Mouse (Mus musculus) midbrain, embryonic 16.5 days (tissue): ENCODE measurements around the gene Pnpla5. TPM values are rescaled to one million over a fixed set of nuclear protein-coding genes. Genes with fewer than 3 reads are reported as not detected.
"Not testable (repeated sequence)": the region's sequence is repeated elsewhere in the genome, so short reads cannot be mapped to it uniquely, and the experiment has no call there.

Source experiments
- ATAC-seq: fragments of 200-750 bp; cut with Nextera tagmentation; 2 replicates; pipeline ENCODE4 v1.8.0; 2017; ENCODE audit warnings: moderate TSS enrichment
- H3K27ac ChIP-seq: fragments of 300-500 bp; sonication (generic); 2 replicates; pipeline ENCODE4 v1.5.1; 2014; ENCODE audit warnings: mild to moderate bottlenecking, low read length, mixed read lengths
- H3K27me3 ChIP-seq: fragments of 300-500 bp; sonication (generic); 2 replicates; pipeline ENCODE4 v1.6.1; 2014; ENCODE audit warnings: low read depth, low read length, mixed read lengths; ENCODE audit not compliant: control insufficient read depth, insufficient read depth
- H3K36me3 ChIP-seq: fragments of 300-500 bp; sonication (generic); 2 replicates; pipeline ENCODE4 v1.6.1; 2014; ENCODE audit warnings: mild to moderate bottlenecking, low read length, moderate library complexity, mixed read lengths; ENCODE audit not compliant: control insufficient read depth, insufficient read depth
- H3K4me1 ChIP-seq: fragments of 300-500 bp; sonication (generic); 2 replicates; pipeline ENCODE4 v1.6.1; 2014; ENCODE audit warnings: mild to moderate bottlenecking, low read length, mixed read lengths; ENCODE audit not compliant: control insufficient read depth, insufficient read depth
- H3K4me2 ChIP-seq: fragments of 300-500 bp; sonication (generic); 2 replicates; pipeline ENCODE4 v1.6.1; 2014; ENCODE audit warnings: mild to moderate bottlenecking, low read length, mixed read lengths
- H3K4me3 ChIP-seq: fragments of 300-500 bp; sonication (generic); 2 replicates; pipeline ENCODE4 v1.5.1; 2014; ENCODE audit warnings: low read depth, mild to moderate bottlenecking, low read length, moderate library complexity, mixed read lengths
- H3K9ac ChIP-seq: fragments of 300-500 bp; sonication (generic); 2 replicates; pipeline ENCODE4 v1.6.1; 2014; ENCODE audit warnings: low read depth, low read length, mixed read lengths
- H3K9me3 ChIP-seq: fragments of 300-500 bp; sonication (generic); replicated peaks from 2 replicates; pipeline ENCODE4 v1.6.1; 2014; ENCODE audit warnings: mild to moderate bottlenecking, low read length, mixed read lengths; ENCODE audit not compliant: control insufficient read depth, poor library complexity, severe bottlenecking
- WGBS: fragments of 180-500 bp; shearing (Covaris S2); extraction: QIAGEN DNeasy Blood & Tissue Kit; methylation state at CpG from one replicate; pipeline ENCODE4 v1.1.7; 2014; 5-methylcytosine and 5-hydroxymethylcytosine counted together
- polyA plus RNA-seq: library from polyadenylated mRNA; unstranded; fragments of >200 nt; fragmentation: Nextera tagmentation; extraction: Ambion mirVana; gene quantifications from 2 replicates; pipeline ENCODE4 v1.2.1, GENCODE M21; 2015

Gene Pnpla5
- not detected in 2 replicates for polyA plus RNA-seq

DNA sequence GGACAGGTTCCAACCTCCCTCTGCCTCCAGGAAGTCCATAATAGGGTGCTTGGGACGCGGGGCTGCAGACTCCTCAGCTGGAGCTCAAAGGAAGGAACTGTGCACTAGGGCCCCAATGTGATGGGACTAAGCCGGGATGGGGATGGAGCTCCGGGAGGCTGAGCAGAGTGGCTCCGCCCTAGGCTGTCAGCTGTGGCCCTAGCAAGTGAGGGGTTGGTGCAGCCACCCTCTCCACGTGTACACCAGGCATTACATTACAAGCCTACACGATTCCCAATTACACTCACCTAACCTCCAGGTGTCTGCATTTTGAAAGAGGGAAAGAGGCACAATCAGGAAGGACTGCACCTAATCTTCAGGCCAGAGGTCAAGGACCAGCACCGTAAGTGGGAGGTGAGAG, at the start of gene Pnpla5:
Gene Pnpla5, minus strand, starts transcription at position 101 of the 400 bp plus-strand sequence.
- WGBS: 63% methylated on average over 8 of the region's 8 CpGs
- ATAC-seq: no peak
- H3K4me1 ChIP-seq: no peaks in the 10 kb centered on the region

DNA sequence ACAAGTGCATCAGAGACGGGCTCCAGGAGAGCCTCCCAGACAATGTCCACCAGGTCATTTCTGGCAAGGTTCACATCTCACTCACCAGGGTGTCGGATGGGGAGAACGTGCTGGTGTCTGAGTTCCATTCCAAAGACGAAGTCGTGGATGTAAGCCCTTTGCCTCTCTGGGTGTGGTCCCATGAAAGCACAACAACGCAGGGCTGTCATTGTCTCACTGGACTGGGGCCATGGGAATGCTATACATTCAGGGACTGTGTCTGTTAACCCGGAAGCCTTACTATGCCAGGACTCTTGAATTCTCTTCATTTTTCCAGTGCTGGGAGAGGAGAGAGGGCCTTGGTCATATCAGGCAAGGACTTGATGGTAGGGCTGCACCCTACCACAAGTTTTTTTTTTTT, 48.2 kb upstream of the Pnpla5 start:
- no peak overlapping the region for H3K27ac ChIP-seq
- peaks cover 24% of the 10 kb centered on the region for H3K4me1 ChIP-seq
- H3K4me3 ChIP-seq: no peak overlapping the region
- WGBS: 84% methylated on average over 7 of the region's 7 CpGs
- no peaks in the 10 kb centered on the region for H3K9me3 ChIP-seq
- H3K36me3 ChIP-seq: no peaks in the 10 kb centered on the region
- ATAC-seq: no peak
- no peak overlapping the region for H3K9ac ChIP-seq
- no peak overlapping the region for H3K4me2 ChIP-seq
- H3K27me3 ChIP-seq: no peaks in the 10 kb centered on the region

More for the DNA sequence above, at the start of gene Pnpla5:
- Histone ChIP-seq H3K4me2 (no peak within 1 kb of the TSS), H3K9me3 (no peaks in the 10 kb centered on the region), H3K36me3 (no peaks in the 10 kb centered on the region), H3K9ac (no peak within 1 kb of the TSS), H3K27ac (no peak within 1 kb of the TSS), H3K4me3 (no peak within 1 kb of the TSS), H3K27me3 (no peaks in the 10 kb centered on the region)

DNA sequence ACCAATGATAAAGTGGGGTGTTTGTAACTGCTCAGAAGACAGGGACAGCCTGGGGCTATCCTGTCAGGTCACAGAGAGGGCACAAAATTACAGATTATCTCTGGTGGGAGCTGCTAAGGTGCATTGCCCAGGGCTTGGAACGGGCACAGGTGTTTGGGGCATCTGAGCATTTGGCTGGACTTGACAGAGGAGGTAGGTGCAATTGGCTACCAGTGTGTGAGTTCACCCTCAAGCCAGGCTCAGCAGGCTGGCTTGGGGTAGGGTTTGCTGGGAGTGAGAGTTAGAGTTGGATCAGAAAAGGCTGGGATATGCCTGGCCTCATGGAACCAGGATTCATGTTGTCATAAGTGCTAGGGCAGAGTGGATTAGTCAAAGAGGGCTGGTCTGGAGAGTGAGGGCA, 46.5 kb upstream of the Pnpla5 start:
- Histone ChIP-seq H3K9me3 (no peaks in the 10 kb centered on the region), H3K4me1 (peaks cover 24% of the 10 kb centered on the region), H3K4me2 (peak overlapping the region; percentile 95; the same call in 1 of the 2 replicates), H3K27me3 (no peaks in the 10 kb centered on the region), H3K36me3 (no peaks in the 10 kb centered on the region), H3K4me3 (no peak overlapping the region), H3K27ac (no peak overlapping the region), H3K9ac (no peak overlapping the region)
- no peak for ATAC-seq
- 64% methylated on average over 1 of the region's 1 CpGs for WGBS

DNA sequence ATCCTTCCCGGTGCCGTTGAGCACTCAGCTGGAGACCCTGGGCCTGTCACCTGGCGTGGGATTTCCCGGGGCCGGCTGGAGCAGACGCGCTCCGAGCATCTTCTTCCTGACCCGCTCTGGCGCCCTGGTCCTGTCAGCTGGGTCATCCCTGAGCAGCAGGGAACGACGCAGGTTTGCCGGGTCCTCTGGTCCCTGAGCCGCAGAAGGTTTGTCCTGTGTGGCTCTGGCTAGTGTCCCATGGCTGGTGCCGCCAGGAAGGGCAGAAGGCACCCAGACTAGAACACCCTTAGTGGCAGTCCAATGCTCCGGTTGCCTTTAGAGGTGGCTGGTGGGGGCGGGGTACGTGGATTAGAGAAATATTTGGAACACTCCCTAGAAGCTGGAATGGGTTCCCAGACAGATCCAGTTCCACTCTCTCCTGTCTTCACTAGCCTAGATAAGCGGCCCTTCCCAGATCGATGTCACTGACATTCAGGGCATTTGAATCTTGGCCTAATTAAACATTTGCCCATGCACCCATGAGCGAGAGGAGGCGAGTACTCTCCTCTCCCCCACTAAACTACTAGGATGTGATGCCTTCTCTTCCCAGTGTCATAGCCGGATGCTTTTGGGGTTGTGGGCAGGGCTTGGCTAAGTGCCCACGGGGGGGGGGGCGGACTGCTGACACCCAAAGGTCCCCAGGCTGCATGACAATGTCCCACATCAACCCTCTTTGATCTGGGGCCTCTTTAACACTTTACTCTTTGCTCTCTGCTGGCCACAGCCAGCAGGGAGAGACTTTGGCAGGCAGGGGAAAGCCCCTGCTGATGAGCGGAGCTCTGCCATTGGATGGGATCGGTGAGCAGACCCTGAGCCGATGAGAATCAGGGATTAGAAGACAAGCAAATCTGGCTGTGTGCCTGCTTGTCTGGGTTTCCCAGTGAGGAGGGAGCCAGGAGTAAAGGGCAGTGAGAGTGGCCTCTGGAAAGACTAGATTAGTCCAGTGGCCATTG, 45.5 kb upstream of the Pnpla5 start:
- Histone ChIP-seq H3K9ac (peak overlapping the region; percentile 80), H3K4me2 (peak overlapping the region; percentile 95), H3K4me3 (peak overlapping the region; percentile 63), H3K4me1 (peaks cover 24% of the 10 kb centered on the region), H3K27ac (peak overlapping the region; percentile 86), H3K27me3 (no peaks in the 10 kb centered on the region), H3K9me3 (no peaks in the 10 kb centered on the region), H3K36me3 (no peaks in the 10 kb centered on the region)
- under 1% methylated on average over 28 of the region's 28 CpGs for WGBS
- ATAC-seq: peak; percentile 75

DNA sequence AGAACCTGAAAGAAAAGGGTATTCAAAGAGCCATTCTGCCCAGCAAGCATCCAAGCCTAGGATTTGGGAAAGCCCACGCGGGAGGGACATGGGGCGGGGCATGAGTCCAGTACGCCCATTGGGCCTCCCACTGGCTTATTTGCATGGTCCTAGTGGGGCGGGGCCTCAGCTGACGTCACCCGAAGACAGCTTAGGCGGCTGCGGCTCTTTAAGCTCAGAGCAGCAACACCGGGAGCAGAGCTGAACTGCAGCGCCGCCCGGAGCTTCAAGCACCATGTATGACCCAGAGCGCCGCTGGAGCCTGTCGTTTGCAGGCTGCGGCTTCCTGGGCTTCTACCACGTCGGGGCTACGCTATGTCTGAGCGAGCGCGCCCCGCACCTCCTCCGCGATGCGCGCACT, 44.6 kb upstream of the Pnpla5 start, which contains the start of gene Pnpla3:
Gene Pnpla3, plus strand, starts transcription at position 238 of the 400 bp plus-strand sequence.
- Histone ChIP-seq H3K9ac (peak within 1 kb of the TSS; percentile 80), H3K4me2 (peak within 1 kb of the TSS; percentile 95), H3K4me3 (peak within 1 kb of the TSS; percentile 63), H3K36me3 (no peaks in the 10 kb centered on the region), H3K4me1 (peaks cover 24% of the 10 kb centered on the region), H3K27ac (peak within 1 kb of the TSS; percentile 86), H3K27me3 (no peaks in the 10 kb centered on the region), H3K9me3 (no peaks in the 10 kb centered on the region)
- ATAC-seq: peak; percentile 98
- WGBS: under 1% methylated on average over 28 of the region's 28 CpGs

DNA sequence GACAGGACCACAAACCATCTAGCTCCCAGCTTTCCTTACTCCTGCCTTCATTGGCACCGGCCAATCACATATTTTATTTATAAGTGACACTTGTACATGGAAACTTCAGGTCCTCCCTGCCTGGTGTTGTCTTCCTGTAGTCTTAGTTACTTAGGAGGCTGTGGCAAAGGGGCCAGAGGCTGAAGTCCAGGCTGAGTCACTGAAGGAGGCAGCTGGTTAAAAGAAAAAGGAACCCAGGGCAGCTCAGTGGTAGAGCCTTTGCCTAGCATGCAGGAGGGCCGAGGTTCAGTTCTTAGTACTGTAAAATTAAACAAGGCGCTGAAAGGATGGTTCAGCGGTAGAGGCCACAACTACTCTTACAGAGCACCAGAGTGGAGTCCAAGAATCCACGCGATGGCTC, 43.8 kb upstream of the Pnpla5 start:
- H3K27me3 ChIP-seq: no peaks in the 10 kb centered on the region
- ATAC-seq: no peak
- peak overlapping the region; percentile 86 for H3K27ac ChIP-seq
- WGBS: 74% methylated on average over 6 of the region's 6 CpGs
- peak overlapping the region; percentile 80; the same call in 1 of the 2 replicates for H3K9ac ChIP-seq
- peaks cover 24% of the 10 kb centered on the region for H3K4me1 ChIP-seq
- H3K4me2 ChIP-seq: peak overlapping the region; percentile 95
- no peaks in the 10 kb centered on the region for H3K36me3 ChIP-seq
- no peak overlapping the region for H3K4me3 ChIP-seq
- H3K9me3 ChIP-seq: no peaks in the 10 kb centered on the region

DNA sequence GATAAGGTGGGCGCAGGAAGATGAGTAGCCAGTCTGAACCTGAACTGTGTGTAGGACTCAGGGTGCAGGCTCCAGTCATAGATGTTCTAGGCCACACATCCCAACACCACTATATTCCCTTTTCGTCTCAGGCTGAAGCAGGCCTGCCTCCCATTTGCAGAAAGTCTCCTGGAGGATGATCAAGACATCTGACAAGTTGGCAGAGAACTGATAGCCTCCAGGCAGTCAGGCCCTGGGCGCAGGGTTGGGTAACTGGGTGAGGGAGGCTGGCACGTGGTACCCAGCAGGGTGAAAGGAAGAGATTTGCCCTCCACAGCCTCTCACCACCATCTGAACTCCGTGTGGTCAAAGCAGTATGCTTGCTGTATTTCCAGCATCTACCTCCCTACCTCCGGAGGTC, 38.9 kb upstream of the Pnpla5 start:
- no peaks in the 10 kb centered on the region for H3K36me3 ChIP-seq
- H3K9ac ChIP-seq: no peak overlapping the region
- H3K4me1 ChIP-seq: peaks cover 2% of the 10 kb centered on the region
- no peaks in the 10 kb centered on the region for H3K27me3 ChIP-seq
- no peak overlapping the region for H3K4me2 ChIP-seq
- no peak overlapping the region for H3K27ac ChIP-seq
- 78% methylated on average over 6 of the region's 6 CpGs for WGBS
- ATAC-seq: no peak
- no peak overlapping the region for H3K4me3 ChIP-seq
- no peaks in the 10 kb centered on the region for H3K9me3 ChIP-seq

DNA sequence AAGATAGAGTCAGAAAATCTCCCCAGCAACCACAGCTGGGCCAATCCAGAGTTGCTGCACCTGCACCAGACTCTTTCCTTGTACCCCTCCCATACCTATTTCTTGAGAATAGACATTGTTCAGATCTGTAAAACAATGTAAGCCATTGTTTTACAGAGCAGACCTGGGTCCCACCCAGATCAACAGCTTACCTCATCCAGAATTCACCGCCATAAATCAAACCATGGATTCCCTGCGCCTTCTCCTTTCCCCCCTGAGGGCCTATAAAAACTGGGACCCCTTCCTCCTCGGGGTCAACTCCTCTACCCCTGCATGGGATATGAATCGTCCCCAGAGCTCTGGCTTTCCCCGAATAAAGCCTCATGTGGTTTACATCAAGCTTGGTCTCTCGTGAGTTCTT, 34.6 kb upstream of the Pnpla5 start:
- not testable (repeated sequence) for H3K9me3 ChIP-seq, ATAC-seq, H3K4me2 ChIP-seq, H3K9ac ChIP-seq, H3K4me3 ChIP-seq, H3K27me3 ChIP-seq, H3K4me1 ChIP-seq, H3K27ac ChIP-seq, H3K36me3 ChIP-seq
- WGBS: 92% methylated on average over 6 of the region's 6 CpGs

DNA sequence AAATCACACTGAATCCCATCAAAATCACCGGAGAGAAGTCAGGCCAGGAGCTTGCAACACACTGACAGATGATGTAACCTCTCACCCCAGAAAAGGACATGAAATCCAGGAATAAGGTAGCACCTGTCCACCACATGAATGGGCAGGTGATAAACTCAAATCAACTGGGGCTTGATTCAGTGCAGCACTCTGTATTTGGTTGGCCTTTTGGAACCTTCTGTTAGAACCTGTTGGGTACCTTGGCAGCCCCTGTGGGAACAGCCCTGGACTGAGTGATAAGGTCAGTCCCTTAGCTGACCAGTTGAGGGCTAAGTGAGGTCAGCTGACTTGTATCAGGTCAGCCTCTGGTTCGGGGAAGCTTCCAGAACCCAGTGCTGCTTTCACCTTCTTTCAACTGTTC, 33.2 kb upstream of the Pnpla5 start:
- no peak for ATAC-seq
- H3K36me3 ChIP-seq: no peaks in the 10 kb centered on the region
- no peaks in the 10 kb centered on the region for H3K4me1 ChIP-seq
- no peak overlapping the region for H3K9ac ChIP-seq
- no peaks in the 10 kb centered on the region for H3K27me3 ChIP-seq
- 85% methylated on average over 2 of the region's 2 CpGs for WGBS
- H3K9me3 ChIP-seq: no peaks in the 10 kb centered on the region
- no peak overlapping the region for H3K4me2 ChIP-seq
- H3K4me3 ChIP-seq: no peak overlapping the region
- no peak overlapping the region for H3K27ac ChIP-seq
